Mouse (Mus musculus) lung, embryonic 16.5 days (tissue): ENCODE data around the gene Cdkn1a. TPM values are rescaled to one million over a fixed set of nuclear protein-coding genes. Genes with fewer than 3 reads are reported as not detected.

ENCODE experiments used
- ATAC-seq: fragments of 200-750 bp; cut with Nextera tagmentation; 2 replicates; pipeline ENCODE4 v1.8.0; 2017; ENCODE audit warnings: low read depth, mild to moderate bottlenecking, moderate library complexity
- H3K27ac ChIP-seq: fragments of 300-500 bp; sonication (generic); 2 replicates; pipeline ENCODE4 v1.5.1; 2014; ENCODE audit warnings: mild to moderate bottlenecking, control low read depth, low read length
- H3K27me3 ChIP-seq: fragments of 300-500 bp; sonication (generic); 2 replicates; pipeline ENCODE4 v1.6.1; 2014; ENCODE audit warnings: low read depth, low read length, mixed read lengths; ENCODE audit not compliant: control insufficient read depth, insufficient read depth
- H3K36me3 ChIP-seq: fragments of 300-500 bp; sonication (generic); 2 replicates; pipeline ENCODE4 v1.6.1; 2014; ENCODE audit warnings: low read length; ENCODE audit not compliant: control insufficient read depth, insufficient read depth
- H3K4me1 ChIP-seq: fragments of 300-500 bp; sonication (generic); replicated peaks from 2 replicates; pipeline ENCODE4 v1.6.1; 2014; ENCODE audit warnings: low read length, mixed read lengths; ENCODE audit not compliant: control insufficient read depth, insufficient read depth
- H3K4me2 ChIP-seq: fragments of 300-500 bp; sonication (generic); 2 replicates; pipeline ENCODE4 v1.6.1; 2014; ENCODE audit warnings: low read depth, low read length, control low read depth
- H3K4me3 ChIP-seq: fragments of 300-500 bp; sonication (generic); 2 replicates; pipeline ENCODE4 v1.5.1; 2014; ENCODE audit warnings: mild to moderate bottlenecking, low read length, control low read depth
- H3K9ac ChIP-seq: fragments of 300-500 bp; sonication (generic); 2 replicates; pipeline ENCODE4 v1.6.1; 2014; ENCODE audit warnings: low read length, control low read depth
- H3K9me3 ChIP-seq: fragments of 300-500 bp; sonication (generic); 2 replicates; pipeline ENCODE4 v1.6.1; 2016; ENCODE audit warnings: low read length; ENCODE audit not compliant: control insufficient read depth
- WGBS: fragments of 180-500 bp; shearing (Covaris S2); extraction: QIAGEN DNeasy Blood & Tissue Kit; methylation state at CpG from one replicate; pipeline ENCODE4 v1.1.7; 2014; 5-methylcytosine and 5-hydroxymethylcytosine counted together
- polyA plus RNA-seq: library from polyadenylated mRNA; unstranded; fragments of >200 nt; fragmentation: Nextera tagmentation; extraction: Ambion mirVana; gene quantifications from 2 replicates; pipeline ENCODE4 v1.2.1, GENCODE M21; 2015

Cdkn1a gene
- polyA plus RNA-seq, 1 experiment from 2014 or later, result 41.3 TPM

DNA sequence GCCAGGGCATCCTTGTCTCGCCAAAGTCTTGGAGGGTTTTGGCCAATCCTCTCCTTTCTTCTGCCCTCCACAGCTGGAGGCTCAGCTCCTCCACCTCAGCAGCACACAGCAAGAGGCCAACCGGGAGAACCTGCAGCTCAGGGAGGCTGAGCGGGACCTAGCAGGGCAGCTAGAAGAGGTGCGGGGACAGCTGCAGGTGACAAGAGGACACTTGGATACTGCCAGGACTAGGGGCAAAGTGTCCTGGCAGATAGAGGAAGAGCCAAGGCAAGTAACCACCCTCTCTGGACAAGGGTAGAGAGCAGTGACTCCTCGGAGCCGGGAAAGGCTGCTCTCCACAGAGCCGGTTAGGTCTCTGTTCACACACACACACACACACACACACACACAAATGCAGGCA, 47.1 kb downstream of the Cdkn1a start:
- no peak overlapping the region for H3K4me2 ChIP-seq
- no peak overlapping the region for H3K9ac ChIP-seq
- H3K27ac ChIP-seq, result no peak overlapping the region
- peaks cover 4% of the 10 kb centered on the region for H3K4me1 ChIP-seq
- WGBS, result 78% methylated on average over 7 of the region's 7 CpGs
- ATAC-seq, result no peak
- no peaks in the 10 kb centered on the region for H3K36me3 ChIP-seq
- no peaks in the 10 kb centered on the region for H3K9me3 ChIP-seq
- no peak overlapping the region for H3K4me3 ChIP-seq
- H3K27me3 ChIP-seq, result no peaks in the 10 kb centered on the region

DNA sequence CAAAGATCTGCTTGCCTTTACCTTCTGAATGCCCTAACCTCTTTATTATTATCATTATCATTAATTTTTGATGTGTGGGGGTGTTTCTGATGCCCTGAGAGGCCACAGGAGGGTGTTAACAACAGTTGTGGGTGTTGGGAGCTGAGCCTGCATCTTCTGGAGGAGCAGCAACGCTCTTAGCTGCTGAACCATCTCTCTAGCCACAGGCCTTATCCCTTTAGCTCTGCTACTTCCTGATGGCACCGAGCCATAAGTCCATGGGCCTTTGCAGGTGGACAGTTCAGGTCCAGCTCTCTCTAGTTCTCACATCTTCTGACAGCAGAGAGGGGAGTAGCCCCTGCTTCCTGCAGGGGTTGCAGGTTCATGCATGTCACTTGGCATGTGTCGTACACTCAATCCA, 50.8 kb downstream of the Cdkn1a start:
- Histone ChIP-seq H3K4me2 (no peak overlapping the region), H3K36me3 (no peaks in the 10 kb centered on the region), H3K9ac (no peak overlapping the region), H3K27me3 (no peaks in the 10 kb centered on the region), H3K4me3 (no peak overlapping the region), H3K9me3 (no peaks in the 10 kb centered on the region), H3K4me1 (no peaks in the 10 kb centered on the region), H3K27ac (no peak overlapping the region)
- 81% methylated on average over 3 of the region's 3 CpGs for whole genome bisulfite sequencing
- no peak for ATAC-seq

DNA sequence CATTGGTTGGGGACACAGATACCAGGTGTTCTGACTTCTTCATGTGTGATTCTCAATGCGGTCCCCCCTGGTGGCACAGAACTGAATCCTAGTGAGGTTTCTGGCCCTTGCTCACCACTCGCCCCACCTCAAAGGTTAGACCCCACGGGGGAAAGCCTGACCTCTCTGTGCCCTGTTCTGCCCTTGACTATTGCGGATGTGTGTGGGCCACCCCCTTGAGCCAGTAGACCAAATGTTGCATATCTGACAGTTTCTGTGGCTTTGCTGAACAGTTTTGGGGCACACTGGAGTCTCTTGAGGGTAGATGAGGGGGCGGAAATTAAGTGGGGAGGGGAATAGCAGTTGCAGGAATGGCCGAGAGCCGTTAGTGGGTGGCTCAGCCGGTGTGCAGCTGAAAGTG, 52.5 kb downstream of the Cdkn1a start:
- Histone ChIP-seq H3K27ac (no peak overlapping the region), H3K4me1 (0 out of 2 replicates have a peak, but pooled peaks cover 2% of the 10 kb centered on the region), H3K9me3 (no peaks in the 10 kb centered on the region), H3K4me3 (no peak overlapping the region), H3K27me3 (no peaks in the 10 kb centered on the region), H3K4me2 (no peak overlapping the region), H3K9ac (no peak overlapping the region), H3K36me3 (no peaks in the 10 kb centered on the region)
- WGBS, result 67% methylated on average over 8 of the region's 8 CpGs
- no peak for ATAC-seq

DNA sequence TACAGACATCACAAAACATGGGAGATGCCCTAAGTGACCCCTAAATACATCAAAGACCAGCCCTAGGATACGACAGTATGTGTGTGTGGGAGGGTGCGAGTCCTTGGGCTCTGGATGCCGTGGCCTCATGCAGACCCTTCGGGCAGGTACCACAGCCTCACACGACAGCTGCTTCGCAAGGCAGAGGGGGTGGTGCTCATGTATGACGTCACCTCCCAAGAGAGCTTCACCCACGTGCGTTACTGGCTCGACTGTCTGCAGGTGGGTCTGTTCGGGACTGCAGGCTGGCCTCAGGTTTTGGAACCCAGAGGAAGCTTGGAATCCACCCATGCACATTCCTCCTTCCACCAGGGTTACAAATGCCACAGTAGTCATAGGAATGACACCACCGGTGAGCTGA, 54.3 kb downstream of the Cdkn1a start:
- H3K9me3 ChIP-seq, result no peaks in the 10 kb centered on the region
- no peak overlapping the region for H3K27ac ChIP-seq
- H3K4me3 ChIP-seq, result no peak overlapping the region
- no peak overlapping the region for H3K9ac ChIP-seq
- no peaks in the 10 kb centered on the region for H3K36me3 ChIP-seq
- H3K4me2 ChIP-seq, result no peak overlapping the region
- 89% methylated on average over 12 of the region's 12 CpGs for WGBS
- H3K4me1 ChIP-seq, result 0 out of 2 replicates have a peak, but pooled peaks cover 2% of the 10 kb centered on the region
- H3K27me3 ChIP-seq, result no peaks in the 10 kb centered on the region
- no peak for ATAC-seq

DNA sequence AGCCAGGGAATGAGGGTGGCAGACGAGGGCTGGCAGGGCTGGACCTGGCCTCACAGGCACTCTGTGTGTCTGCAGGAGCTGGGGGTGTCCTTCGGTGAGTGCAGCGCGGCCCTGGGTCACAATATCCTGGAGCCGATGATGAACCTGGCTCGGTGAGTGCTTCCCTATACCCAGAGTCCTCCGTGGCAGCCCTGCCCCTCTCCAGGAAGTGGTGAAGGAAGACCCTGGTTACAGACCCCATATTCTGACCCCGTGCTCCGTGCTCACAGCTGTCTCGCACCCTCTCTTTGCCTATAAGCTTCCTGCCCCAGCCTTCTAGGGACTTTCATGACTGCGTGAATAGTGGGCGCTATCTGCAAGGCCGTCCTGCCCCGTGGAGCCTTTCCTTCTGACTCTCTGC, 56.5 kb downstream of the Cdkn1a start:
- ATAC-seq, result no peak
- Histone ChIP-seq H3K36me3 (no peaks in the 10 kb centered on the region), H3K27ac (no peak overlapping the region), H3K9me3 (no peaks in the 10 kb centered on the region), H3K9ac (no peak overlapping the region), H3K4me3 (no peak overlapping the region), H3K4me2 (no peak overlapping the region), H3K27me3 (no peaks in the 10 kb centered on the region), H3K4me1 (0 out of 2 replicates have a peak, but pooled peaks cover 2% of the 10 kb centered on the region)
- 75% methylated on average over 14 of the region's 14 CpGs for WGBS

DNA sequence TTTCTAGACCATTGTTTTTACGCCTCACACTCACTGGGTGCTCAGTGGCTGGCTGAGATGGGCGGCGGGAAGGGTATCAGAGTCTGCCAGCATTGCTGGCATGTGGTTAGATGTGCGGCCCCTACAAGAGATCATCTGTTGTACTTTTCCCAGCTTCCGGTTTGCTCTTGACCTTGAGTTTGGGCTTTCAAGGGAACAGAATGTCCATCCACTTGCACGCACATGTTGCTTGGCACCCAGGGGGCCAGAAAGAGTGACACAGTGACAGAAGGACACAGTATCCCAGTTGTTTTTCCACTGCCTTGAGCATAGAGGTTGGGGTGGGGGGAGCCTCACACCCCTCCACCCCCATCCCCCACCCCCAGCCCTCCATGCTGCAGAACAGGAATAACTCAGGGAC, 57.0 kb downstream of the Cdkn1a start:
- no peak for ATAC-seq
- H3K4me2 ChIP-seq, result no peak overlapping the region
- no peaks in the 10 kb centered on the region for H3K36me3 ChIP-seq
- H3K9me3 ChIP-seq, result no peaks in the 10 kb centered on the region
- H3K4me1 ChIP-seq, result 0 out of 2 replicates have a peak, but pooled peaks cover 2% of the 10 kb centered on the region
- H3K27me3 ChIP-seq, result no peaks in the 10 kb centered on the region
- H3K27ac ChIP-seq, result no peak overlapping the region
- no peak overlapping the region for H3K9ac ChIP-seq
- H3K4me3 ChIP-seq, result no peak overlapping the region
- WGBS, result 74% methylated on average over 6 of the region's 6 CpGs

DNA sequence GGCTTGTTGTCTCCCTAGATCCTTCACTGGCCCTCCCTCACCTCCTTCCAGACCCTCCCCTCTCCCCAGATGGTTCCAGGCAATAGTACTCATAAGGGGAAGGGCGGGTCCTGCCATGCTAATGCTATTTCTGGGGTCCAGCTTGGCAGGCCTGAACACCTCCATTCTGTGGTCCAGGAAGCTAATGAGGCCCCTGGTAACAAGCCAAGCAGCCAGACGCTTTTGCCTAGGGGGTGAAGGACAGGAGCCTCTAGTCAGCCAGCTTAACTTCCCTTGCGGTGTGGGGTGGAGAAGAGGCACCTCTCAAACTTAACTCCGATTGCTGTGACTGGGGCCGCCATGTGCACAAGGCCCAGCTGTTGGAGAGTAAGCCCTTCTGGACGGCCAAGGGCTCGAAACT, 59.0 kb downstream of the Cdkn1a start:
- no peaks in the 10 kb centered on the region for H3K9me3 ChIP-seq
- H3K9ac ChIP-seq, result no peak overlapping the region
- H3K27me3 ChIP-seq, result no peaks in the 10 kb centered on the region
- no peak for ATAC-seq
- H3K4me2 ChIP-seq, result no peak overlapping the region
- H3K4me1 ChIP-seq, result 0 out of 2 replicates have a peak, but pooled peaks cover 2% of the 10 kb centered on the region
- 70% methylated on average over 7 of the region's 7 CpGs for WGBS
- no peak overlapping the region for H3K27ac ChIP-seq
- no peaks in the 10 kb centered on the region for H3K36me3 ChIP-seq
- no peak overlapping the region for H3K4me3 ChIP-seq

Other genes with a start within 250 kb of the Cdkn1a start
- gene Pnpla1, start 232.6 kb upstream of the Cdkn1a start, polyA plus RNA-seq, result not detected in 2 replicates
- 0.08 and 0.40 TPM in 2 replicates for gene 4930539E08Rik, start 175.7 kb upstream of the Cdkn1a start, polyA plus RNA-seq
- gene Pxt1, start 147.1 kb upstream of the Cdkn1a start, polyA plus RNA-seq, result 0.15 TPM in 1 of 2 replicates, not detected in the other
- 76.4 and 83.2 TPM in 2 replicates for gene Kctd20, start 139.0 kb upstream of the Cdkn1a start, polyA plus RNA-seq
- gene Stk38, start 83.0 kb upstream of the Cdkn1a start, polyA plus RNA-seq, result 103 and 113 TPM in 2 replicates
- gene Srsf3, start 58.3 kb upstream of the Cdkn1a start, polyA plus RNA-seq, result 563 and 593 TPM in 2 replicates
- 1.1 TPM in 2 replicates for gene Rab44, start 23.2 kb downstream of the Cdkn1a start, polyA plus RNA-seq
- gene Cpne5, start 147.2 kb downstream of the Cdkn1a start, polyA plus RNA-seq, result 3.6 and 5.0 TPM in 2 replicates
- gene Ppil1, start 173.2 kb downstream of the Cdkn1a start, polyA plus RNA-seq, result 144 and 145 TPM in 2 replicates
- 82.2 and 87.7 TPM in 2 replicates for gene BC004004, start 177.8 kb downstream of the Cdkn1a start, polyA plus RNA-seq
- gene Pi16, start 226.7 kb downstream of the Cdkn1a start, polyA plus RNA-seq, result 2.3 and 3.5 TPM in 2 replicates